Mouse (Mus musculus): ENCODE measurements around the gene Olfr742. TPM values are rescaled to one million over a fixed set of nuclear protein-coding genes. Genes with fewer than 3 reads are reported as not detected.

Gene Olfr742
- total RNA-seq (2021), result not detected

GRCm38 (mm10) chr14:50503300-50503699, at the start of gene Olfr742:
Olfr742 (plus strand) TSS chr14:50503600.
- no peak for DNase-seq (ENCODE audit: extremely low spot score in 1 of 2, low spot score in 1 of 2)

- DNase-seq (ENCODE audit: extremely low spot score in 1 of 2, low spot score in 1 of 2), result no peak
Measured at GRCm38 (mm10) chr14:50472438-50472837, 31.0 kb upstream of the Olfr742 start, which contains the start of gene Olfr741. Olfr741 (plus strand) TSS chr14:50472738.

- no peak for DNase-seq (ENCODE audit: extremely low spot score in 1 of 2, low spot score in 1 of 2)
Measured at GRCm38 (mm10) chr14:50478406-50478805, 25.0 kb upstream of the Olfr742 start.

GRCm38 (mm10) chr14:50521539-50521938, 18.1 kb downstream of the Olfr742 start, which contains the start of gene Olfr743:
Olfr743 (plus strand) TSS chr14:50521839.
- DNase-seq (ENCODE audit: extremely low spot score in 1 of 2, low spot score in 1 of 2), result no peak

- no peak for DNase-seq (ENCODE audit: extremely low spot score in 1 of 2, low spot score in 1 of 2)
Measured at GRCm38 (mm10) chr14:50552734-50553133, 49.3 kb downstream of the Olfr742 start.

Other genes starting within 250 kb of the Olfr742 start
- gene Olfr732, start 219.4 kb upstream of the Olfr742 start, total RNA-seq (2021), result not detected
- gene Olfr733, start 202.1 kb upstream of the Olfr742 start, total RNA-seq (2021), result not detected
- not detected for gene Olfr734, start 176.8 kb upstream of the Olfr742 start, total RNA-seq (2021)
- not detected for gene Olfr735, start 154.7 kb upstream of the Olfr742 start, total RNA-seq (2021)
- gene Tlr11, start 145.7 kb upstream of the Olfr742 start, total RNA-seq (2021), result not detected
- not detected for gene Olfr736, start 122.4 kb upstream of the Olfr742 start, total RNA-seq (2021)
- not detected for gene Olfr738, start 96.0 kb upstream of the Olfr742 start, total RNA-seq (2021)
- gene Olfr739, start 85.0 kb upstream of the Olfr742 start, total RNA-seq (2021), result not detected
- gene Olfr740, start 58.1 kb upstream of the Olfr742 start, total RNA-seq (2021), result not detected
- not detected for gene Olfr741, start 30.9 kb upstream of the Olfr742 start, total RNA-seq (2021)
- not detected for gene Olfr743, start 18.2 kb downstream of the Olfr742 start, total RNA-seq (2021)
- not detected for gene Olfr744, start 111.3 kb downstream of the Olfr742 start, total RNA-seq (2021)
- not detected for gene Olfr745, start 135.8 kb downstream of the Olfr742 start, total RNA-seq (2021)
- not detected for gene Olfr746, start 143.5 kb downstream of the Olfr742 start, total RNA-seq (2021)
- not detected for gene Olfr747, start 189.6 kb downstream of the Olfr742 start, total RNA-seq (2021)
- not detected for gene Olfr748, start 203.8 kb downstream of the Olfr742 start, total RNA-seq (2021)
- gene Olfr749, start 241.5 kb downstream of the Olfr742 start, total RNA-seq (2021), result not detected

All from layer of hippocampus, postnatal 25 days (tissue).